Mouse (Mus musculus) small intestine, adult 2 months (tissue): ENCODE measurements around the gene Palm2. TPM values are rescaled to one million over a fixed set of nuclear protein-coding genes. Genes with fewer than 3 reads are reported as not detected.

ENCODE experiments used
- H3K27ac ChIP-seq: fragments of 200-500 bp; 2 replicates; pipeline ENCODE4 v1.5.1; 2012; ENCODE audit warnings: low read depth, low read length, control low read depth, inconsistent platforms; ENCODE audit not compliant: insufficient read depth
- H3K27me3 ChIP-seq: fragments of 200-500 bp; 2 replicates; pipeline ENCODE4 v1.6.1; 2012; ENCODE audit warnings: mild to moderate bottlenecking, moderate library complexity, low read length, inconsistent platforms; ENCODE audit not compliant: control insufficient read depth, insufficient read depth
- H3K36me3 ChIP-seq: fragments of 200-500 bp; 2 replicates; pipeline ENCODE4 v1.6.1; 2012; ENCODE audit warnings: mild to moderate bottlenecking, low read length, control low read depth, inconsistent platforms; ENCODE audit not compliant: control insufficient read depth, insufficient read depth
- H3K4me1 ChIP-seq: fragments of 200-500 bp; 2 replicates; pipeline ENCODE4 v1.6.1; 2012; ENCODE audit warnings: low read length, inconsistent platforms, mixed read lengths; ENCODE audit not compliant: control insufficient read depth, insufficient read depth, insufficient read length
- H3K4me3 ChIP-seq: fragments of 200-500 bp; 2 replicates; pipeline ENCODE4 v1.5.1; 2012; ENCODE audit warnings: low read depth, mild to moderate bottlenecking, control low read depth, inconsistent platforms, low read length, moderate library complexity
- CTCF ChIP-seq: fragments of 200-500 bp; IDR thresholded peaks from 2 replicates; pipeline ENCODE4 v1.5.1; 2012; ENCODE audit warnings: low read depth, mild to moderate bottlenecking, control low read depth, inconsistent platforms, low read length, moderate library complexity, mixed read lengths; ENCODE audit not compliant: insufficient replicate concordance, insufficient read length; ENCODE audit errors: extremely low read depth
- POLR2A ChIP-seq: fragments of 200-500 bp; IDR thresholded peaks from 2 replicates; pipeline ENCODE4 v1.6.1; 2012; ENCODE audit warnings: low read depth, mild to moderate bottlenecking, control low read depth, inconsistent platforms, low read length, moderate library complexity
- WGBS: fragments of 180-500 bp; shearing (Covaris S2); methylation state at CpG from one replicate; pipeline ENCODE4 v1.1.7; 2018; 5-methylcytosine and 5-hydroxymethylcytosine counted together
- polyA plus RNA-seq: library from polyadenylated mRNA; depleted of rRNA; stranded (reverse); fragments of >200 nt; gene quantifications from 2 replicates; pipeline ENCODE4 v1.2.3, GENCODE M21; 2012

Palm2 gene
- polyA plus RNA-seq, 1 experiment: 0.04 TPM

DNA sequence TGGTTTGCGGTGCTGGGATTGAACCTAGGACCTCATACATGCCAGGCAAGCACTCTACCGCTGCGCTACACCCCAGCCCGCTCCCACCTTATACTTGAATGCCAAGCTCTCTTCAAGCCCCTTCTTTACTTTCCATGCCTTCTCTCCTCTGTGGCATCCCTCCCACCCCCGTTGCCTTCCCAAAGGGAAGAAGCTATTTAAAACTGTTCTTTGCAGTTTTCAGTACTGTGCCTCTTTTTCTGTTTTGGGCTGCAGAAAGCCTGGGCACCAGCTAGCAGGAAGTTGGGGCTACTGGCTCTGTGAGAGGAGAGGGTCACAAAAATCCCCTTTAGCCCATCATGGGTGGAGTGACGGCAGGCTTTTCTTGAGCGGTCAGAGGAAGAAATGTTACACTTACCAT is 199.0 kb downstream of the Palm2 start:
- H3K36me3 ChIP-seq: no peaks in the 10 kb centered on the region
- H3K4me3 ChIP-seq: no peak overlapping the region
- no peaks in the 10 kb centered on the region; the same call in 1 of the 2 replicates for H3K4me1 ChIP-seq
- WGBS: 91% methylated on average over 7 of the region's 7 CpGs
- H3K27ac ChIP-seq: no peak overlapping the region
- H3K27me3 ChIP-seq: no peaks in the 10 kb centered on the region
- TF ChIP-seq POLR2A (no peak), CTCF (no peak)

DNA sequence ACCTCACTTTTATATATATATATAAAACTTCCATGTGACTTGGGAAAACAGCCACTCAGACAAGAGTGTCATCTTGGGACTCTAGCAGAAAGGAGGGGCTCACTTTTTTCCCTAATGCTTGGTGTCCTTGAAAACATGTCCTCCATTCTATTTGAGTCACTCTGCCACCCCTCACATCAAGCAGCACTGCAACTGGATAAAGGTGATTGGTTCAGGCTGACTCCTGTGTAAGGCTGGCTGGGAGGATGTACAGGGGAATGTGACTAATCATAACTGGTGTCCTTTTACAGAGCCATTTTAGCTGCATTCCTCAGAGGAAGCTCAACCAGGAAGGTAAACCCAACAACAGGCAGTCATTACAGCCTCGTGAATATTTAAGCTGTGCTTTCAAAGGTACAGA is 200.9 kb downstream of the Palm2 start:
- WGBS: 52% methylated on average over 1 of the region's 1 CpGs
- no peak overlapping the region for H3K27ac ChIP-seq
- TF ChIP-seq CTCF (no peak), POLR2A (no peak)
- H3K27me3 ChIP-seq: no peaks in the 10 kb centered on the region
- H3K4me1 ChIP-seq: no peaks in the 10 kb centered on the region; the same call in 1 of the 2 replicates
- no peak overlapping the region for H3K4me3 ChIP-seq
- no peaks in the 10 kb centered on the region for H3K36me3 ChIP-seq

DNA sequence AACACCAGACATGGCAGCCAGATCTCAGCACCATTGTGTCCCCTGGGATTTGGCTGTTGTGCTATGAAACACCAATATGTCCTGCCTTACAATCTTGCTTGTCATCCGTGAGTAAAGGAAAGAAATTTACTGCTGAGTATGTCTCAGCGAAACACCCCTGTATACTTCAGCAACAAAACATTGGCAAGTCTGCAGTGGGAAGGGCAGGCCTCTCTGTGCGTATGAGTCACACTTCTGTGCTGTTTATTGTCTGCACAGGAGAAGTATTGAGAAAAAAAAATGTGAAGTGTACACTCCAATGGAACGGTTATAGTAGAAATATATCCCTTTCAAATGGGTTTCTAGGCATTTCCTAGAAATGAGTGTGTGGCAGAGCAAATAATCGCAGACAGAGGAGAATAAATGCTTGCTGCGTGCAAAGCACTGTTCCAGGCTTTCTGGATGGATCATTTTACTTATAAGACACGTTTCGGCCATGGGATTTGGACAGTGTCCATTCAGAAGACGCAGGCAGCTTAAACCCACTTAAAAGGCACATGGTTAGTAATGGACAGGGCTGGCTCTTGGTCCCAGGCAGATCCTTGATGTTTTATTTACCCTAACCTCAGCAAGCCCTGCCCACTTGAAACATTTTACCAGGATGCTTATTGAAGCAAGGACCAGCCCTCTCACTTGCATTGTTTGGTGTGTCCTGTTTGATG is 202.9 kb downstream of the Palm2 start:
- TF ChIP-seq POLR2A (no peak), CTCF (no peak)
- Histone ChIP-seq H3K4me3 (no peak overlapping the region), H3K36me3 (no peaks in the 10 kb centered on the region), H3K27ac (no peak overlapping the region), H3K27me3 (no peaks in the 10 kb centered on the region), H3K4me1 (no peaks in the 10 kb centered on the region; the same call in 1 of the 2 replicates)
- 70% methylated on average over 9 of the region's 9 CpGs for WGBS

DNA sequence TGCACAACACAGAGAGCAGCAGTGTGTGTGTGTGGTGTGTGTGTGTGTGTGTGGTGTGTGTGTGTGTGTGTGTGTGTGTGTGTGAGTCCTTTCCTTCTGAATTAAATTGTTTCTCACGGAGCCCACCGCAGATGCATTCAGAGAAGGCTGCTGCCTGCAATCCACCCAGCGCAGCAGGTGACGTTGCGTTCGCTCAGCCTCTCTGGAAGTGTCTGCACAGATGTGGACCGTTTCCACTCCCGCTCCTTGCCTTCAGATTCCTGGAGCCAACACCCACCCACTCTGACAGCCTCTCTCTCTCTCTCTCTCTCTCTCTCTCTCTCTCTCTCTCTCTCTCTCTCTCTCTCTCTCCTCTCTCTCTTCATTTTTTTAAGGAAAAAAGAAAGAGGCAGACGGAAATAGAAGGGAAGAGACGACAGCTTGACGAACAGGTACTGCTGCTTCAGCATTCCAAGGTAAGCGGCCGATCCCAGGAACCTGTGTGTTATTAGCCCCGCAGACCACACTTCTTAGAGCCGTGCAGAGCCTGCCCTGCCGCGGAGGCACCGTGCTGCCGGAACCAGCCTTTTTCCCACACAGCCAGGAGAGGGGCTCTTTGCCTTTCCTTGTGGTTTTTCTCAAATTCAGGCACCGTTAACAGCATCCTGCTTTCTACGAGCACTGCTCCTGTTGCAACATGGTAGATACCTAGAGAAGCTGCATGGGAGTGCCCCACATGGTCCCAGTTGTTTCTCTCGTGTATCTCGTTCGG is 203.8 kb downstream of the Palm2 start:
- Histone ChIP-seq H3K36me3 (no peaks in the 10 kb centered on the region), H3K27me3 (no peaks in the 10 kb centered on the region), H3K4me3 (peak overlapping the region; percentile 12), H3K4me1 (no peaks in the 10 kb centered on the region; the same call in 1 of the 2 replicates), H3K27ac (no peak overlapping the region)
- TF ChIP-seq CTCF (no peak), POLR2A (no peak)
- 13% methylated on average over 24 of the region's 24 CpGs for WGBS

DNA sequence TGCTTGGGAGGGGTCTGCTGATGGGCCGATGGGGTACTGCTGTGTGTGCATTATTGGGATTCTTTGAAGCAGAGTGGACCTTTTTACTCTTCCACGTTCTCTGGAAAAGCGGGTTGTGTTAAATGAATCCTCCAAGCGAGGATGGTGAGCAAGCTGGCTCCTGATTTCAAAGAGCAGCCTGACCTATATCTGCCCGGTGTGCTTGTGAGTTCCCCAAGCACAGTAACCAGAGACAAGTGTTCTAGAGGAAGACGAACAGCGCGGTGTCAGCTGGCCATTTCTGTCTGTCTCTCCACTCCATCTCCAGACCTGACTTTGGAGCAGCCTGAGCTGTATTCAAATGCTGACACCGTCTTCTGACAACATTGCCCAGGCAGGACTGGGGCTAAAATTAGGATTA is 204.9 kb downstream of the Palm2 start:
- H3K4me1 ChIP-seq: no peaks in the 10 kb centered on the region; the same call in 1 of the 2 replicates

DNA sequence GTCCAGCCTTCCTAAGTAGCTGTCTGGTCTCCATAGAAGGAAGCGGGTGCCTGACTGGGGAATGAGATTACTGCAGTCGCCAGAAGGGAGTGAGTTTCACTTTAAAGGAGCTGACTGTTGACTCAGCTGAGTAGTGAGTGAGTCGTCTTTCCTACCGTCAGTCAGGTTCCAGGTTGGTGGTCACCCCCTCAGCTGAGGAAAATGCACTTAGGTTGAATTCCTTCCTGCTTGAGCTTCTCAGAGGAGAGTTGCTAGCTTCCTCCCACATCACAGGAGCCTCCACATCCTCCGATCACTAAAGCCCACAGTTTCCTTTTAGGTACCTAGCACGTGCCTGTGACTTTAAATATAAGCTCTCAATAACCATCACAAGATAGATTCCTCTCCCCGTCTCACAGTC is 206.2 kb downstream of the Palm2 start:
- no peak overlapping the region for H3K4me3 ChIP-seq
- no peak overlapping the region for H3K27ac ChIP-seq
- no peaks in the 10 kb centered on the region; the same call in 1 of the 2 replicates for H3K4me1 ChIP-seq
- H3K27me3 ChIP-seq: no peaks in the 10 kb centered on the region
- H3K36me3 ChIP-seq: no peaks in the 10 kb centered on the region
- WGBS: 14% methylated on average over 7 of the region's 7 CpGs
- TF ChIP-seq CTCF (no peak), POLR2A (no peak)

More for the DNA sequence above, 204.9 kb downstream of the Palm2 start:
- Histone ChIP-seq H3K27ac (no peak overlapping the region), H3K36me3 (no peaks in the 10 kb centered on the region), H3K27me3 (no peaks in the 10 kb centered on the region), H3K4me3 (no peak overlapping the region)
- TF ChIP-seq POLR2A (no peak), CTCF (no peak)
- 79% methylated on average over 9 of the region's 9 CpGs for WGBS

DNA sequence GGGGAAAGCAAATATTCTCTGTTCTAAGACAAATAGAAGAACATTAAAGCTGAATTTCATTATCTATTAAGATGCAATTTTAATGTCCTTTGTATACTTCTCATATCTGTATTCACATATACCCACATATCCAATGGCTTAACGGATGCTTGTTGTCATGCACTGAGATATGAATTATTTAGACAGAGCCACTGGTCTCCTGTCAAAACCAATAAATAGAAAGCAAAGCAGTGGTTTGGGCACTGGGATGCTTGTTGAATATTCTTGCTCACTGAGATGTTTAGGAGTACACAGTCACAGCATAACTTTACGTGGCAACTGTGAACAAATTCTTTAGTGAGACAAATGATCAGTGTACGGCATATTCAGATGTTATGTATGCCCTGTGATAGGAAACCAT is 206.9 kb downstream of the Palm2 start:
- H3K36me3 ChIP-seq: no peaks in the 10 kb centered on the region
- no peaks in the 10 kb centered on the region; the same call in 1 of the 2 replicates for H3K4me1 ChIP-seq
- TF ChIP-seq CTCF (no peak), POLR2A (no peak)
- H3K27me3 ChIP-seq: no peaks in the 10 kb centered on the region
- no peak overlapping the region for H3K27ac ChIP-seq
- no peak overlapping the region for H3K4me3 ChIP-seq
- 87% methylated on average over 3 of the region's 3 CpGs for WGBS
